Mouse (Mus musculus) CH12.LX (cell line): Measurements from ENCODE around the gene Suds3. TPM values are rescaled to one million over a fixed set of nuclear protein-coding genes. Genes with fewer than 3 reads are reported as not detected.

ENCODE experiments used
- DNase-seq: peaks from one replicate; pipeline ENCODE4 v3.0.0-alpha.2; 2013; ENCODE audit errors: extremely low read depth
- H3K27ac ChIP-seq: 2 replicates; pipeline ENCODE4 v1.5.1; 2012; ENCODE audit warnings: low read depth, mild to moderate bottlenecking, control low read depth, moderate library complexity; ENCODE audit not compliant: insufficient read depth
- H3K27me3 ChIP-seq: replicated peaks from 2 replicates; pipeline ENCODE3; 2012; ENCODE audit warnings: inconsistent platforms
- H3K36me3 ChIP-seq, 2 experiments: replicated peaks in 1 of 2; 2 replicates each; pipeline versions ENCODE3 to v1.6.1; 2012; ENCODE audit warnings: inconsistent platforms in 1 of 2, low read length in 1 of 2, mild to moderate bottlenecking in 1 of 2, mixed read lengths in 1 of 2, moderate library complexity in 1 of 2; ENCODE audit not compliant: control insufficient read depth in 1 of 2, insufficient read depth in 1 of 2
- H3K4me1 ChIP-seq, 2 experiments: 2 replicates each; pipeline ENCODE4 v1.6.1; 2012; ENCODE audit warnings: inconsistent platforms in 1 of 2, moderate library complexity in 1 of 2; ENCODE audit not compliant: insufficient read depth in 2 of 2, control insufficient read depth in 1 of 2
- H3K4me2 ChIP-seq: 2 replicates; pipeline ENCODE4 v1.6.1; 2012; ENCODE audit warnings: low read depth, mild to moderate bottlenecking, control low read depth; ENCODE audit not compliant: poor library complexity, insufficient read depth, severe bottlenecking
- H3K4me3 ChIP-seq, 3 experiments: fragments of 150-350 bp in 1 of 3; sonication (generic) in 1 of 3; replicated peaks in 1 of 3; 2 replicates each; pipeline versions ENCODE3 to v1.5.1; 2011 to 2012; ENCODE audit warnings: low read depth in 2 of 3, low read length in 2 of 3, mild to moderate bottlenecking in 2 of 3, moderate library complexity in 2 of 3, control low read depth in 1 of 3, improper control_type of control experiment in 1 of 3, inconsistent platforms in 1 of 3, mixed read lengths in 1 of 3; ENCODE audit not compliant: poor library complexity in 1 of 3
- H3K79me2 ChIP-seq: replicated peaks from 2 replicates; pipeline ENCODE4 v1.6.1; 2012; ENCODE audit warnings: mild to moderate bottlenecking, moderate library complexity; ENCODE audit not compliant: control insufficient read depth, poor library complexity, insufficient read depth, severe bottlenecking; ENCODE audit errors: extremely low read depth
- H3K9ac ChIP-seq: 2 replicates; pipeline ENCODE4 v1.6.1; 2012; ENCODE audit warnings: low read depth, mild to moderate bottlenecking, control low read depth, moderate library complexity; ENCODE audit not compliant: insufficient read depth
- H3K9me3 ChIP-seq: replicated peaks from 2 replicates; pipeline ENCODE3; 2012; ENCODE audit warnings: low read length, inconsistent platforms, mixed read lengths
- CHD2 ChIP-seq: IDR thresholded peaks from 2 replicates; pipeline ENCODE4 v1.6.1; 2011; ENCODE audit warnings: low read length, improper control_type of control experiment
- CTCF ChIP-seq, 2 experiments: IDR thresholded peaks in 1 of 2; conservative IDR thresholded peaks in 1 of 2; 2 replicates each; pipeline ENCODE4 v1.5.1; 2011 to 2012; ENCODE audit warnings: low read depth in 2 of 2, low read length in 2 of 2, improper control_type of control experiment in 1 of 2, inconsistent platforms in 1 of 2, mild to moderate bottlenecking in 1 of 2, moderate library complexity in 1 of 2
- EP300 ChIP-seq: IDR thresholded peaks from 2 replicates; pipeline ENCODE4 v1.6.1; 2011; ENCODE audit warnings: low read length, improper control_type of control experiment
- HCFC1 ChIP-seq: IDR thresholded peaks from 2 replicates; pipeline ENCODE4 v1.6.1; 2012; ENCODE audit warnings: low read depth, mild to moderate bottlenecking, inconsistent platforms, low read length, improper control_type of control experiment
- IRF4 ChIP-seq: IDR thresholded peaks from 2 replicates; pipeline ENCODE4 v1.6.1; 2014; ENCODE audit warnings: low read depth, mild to moderate bottlenecking, inconsistent platforms, low read length, improper control_type of control experiment
- JUN ChIP-seq: IDR thresholded peaks from 2 replicates; pipeline ENCODE4 v1.6.1; 2011; ENCODE audit warnings: low read depth, mild to moderate bottlenecking, low read length, improper control_type of control experiment, moderate library complexity; ENCODE audit not compliant: insufficient read depth
- KAT2A ChIP-seq: IDR thresholded peaks from 2 replicates; pipeline ENCODE4 v1.6.1; 2012; ENCODE audit warnings: low read length, improper control_type of control experiment, inconsistent platforms; ENCODE audit not compliant: insufficient replicate concordance
- MAFK ChIP-seq: IDR thresholded peaks from 2 replicates; pipeline ENCODE4 v1.6.1; 2011; ENCODE audit warnings: low read length, improper control_type of control experiment; ENCODE audit not compliant: insufficient replicate concordance
- MAX ChIP-seq: IDR thresholded peaks from 2 replicates; pipeline ENCODE4 v1.6.1; 2011; ENCODE audit warnings: low read length, improper control_type of control experiment
- MAZ ChIP-seq: IDR thresholded peaks from 2 replicates; pipeline ENCODE4 v1.6.1; 2012; ENCODE audit warnings: low read depth, mild to moderate bottlenecking, inconsistent platforms, low read length, improper control_type of control experiment, moderate library complexity
- MXI1 ChIP-seq: IDR thresholded peaks from 2 replicates; pipeline ENCODE4 v1.6.1; 2011; ENCODE audit warnings: mild to moderate bottlenecking, low read depth, low read length, improper control_type of control experiment
- MYC ChIP-seq: IDR thresholded peaks from 2 replicates; pipeline ENCODE4 v1.6.1; 2011; ENCODE audit warnings: low read depth, mild to moderate bottlenecking, improper control_type of control experiment, low read length
- NRF1 ChIP-seq: IDR thresholded peaks from 2 replicates; pipeline ENCODE4 v1.6.1; 2014; ENCODE audit warnings: low read depth, mild to moderate bottlenecking, inconsistent platforms, low read length, improper control_type of control experiment, moderate library complexity
- POLR2A ChIP-seq: IDR thresholded peaks from 2 replicates; pipeline ENCODE4 v1.6.1; 2011; ENCODE audit warnings: low read depth, mild to moderate bottlenecking, improper control_type of control experiment, low read length
- SIN3A ChIP-seq: IDR thresholded peaks from 2 replicates; pipeline ENCODE4 v1.6.1; 2012; ENCODE audit warnings: low read length, improper control_type of control experiment, inconsistent platforms
- USF1 ChIP-seq: IDR thresholded peaks from 2 replicates; pipeline ENCODE4 v1.6.1; 2014; ENCODE audit warnings: low read depth, mild to moderate bottlenecking, inconsistent platforms, low read length, improper control_type of control experiment
- USF2 ChIP-seq: conservative IDR thresholded peaks from 2 replicates; pipeline ENCODE4 v1.6.1; 2011; ENCODE audit warnings: low read depth, low read length, improper control_type of control experiment
- ZC3H11A ChIP-seq: IDR thresholded peaks from 2 replicates; pipeline ENCODE4 v1.6.1; 2012; ENCODE audit warnings: low read depth, mild to moderate bottlenecking, inconsistent platforms, low read length, improper control_type of control experiment
- ZMIZ1 ChIP-seq: IDR thresholded peaks from 2 replicates; pipeline ENCODE4 v1.6.1; 2012; ENCODE audit warnings: low read depth, mild to moderate bottlenecking, inconsistent platforms, low read length, improper control_type of control experiment
- dilution Hi-C: fragments of 300-500 bp; cut with MboI; formaldehyde crosslinking; loops from 2 replicates; pipeline ENCODE4 v1.14.3; 2020; ENCODE audit warnings: low sequenced_read_pairs; ENCODE audit not compliant: extremely low pct_unique_long_range_greater_than_20kb, extremely low pct_ligation_motif_present
- in situ Hi-C: fragments of 300-500 bp; cut with MboI; formaldehyde crosslinking; loops from 3 replicates; pipeline ENCODE4 v1.14.3; 2019; ENCODE audit warnings: low sequenced_read_pairs, low pct_ligation_motif_present, low pct_unique_long_range_greater_than_20kb, mixed read lengths
- polyA plus RNA-seq: library from polyadenylated mRNA; unstranded; fragments of >175 nt; gene quantifications from 2 replicates; pipeline ENCODE4 v1.2.1, GENCODE M21; 2012; ENCODE audit warnings: low read depth; ENCODE audit not compliant: insufficient read length
- total RNA-seq, 2 experiments: library from RNA; depleted of rRNA; stranded (reverse); fragments of 300-350 nt in 1 of 2; fragments of >200 nt in 1 of 2; gene quantifications; 2 replicates each; pipeline ENCODE4 v1.2.3; 2012 to 2014

Suds3 gene
- total and polyA plus RNA-seq, 3 experiments = 54.2 to 103 (median 68.1) TPM

DNA sequence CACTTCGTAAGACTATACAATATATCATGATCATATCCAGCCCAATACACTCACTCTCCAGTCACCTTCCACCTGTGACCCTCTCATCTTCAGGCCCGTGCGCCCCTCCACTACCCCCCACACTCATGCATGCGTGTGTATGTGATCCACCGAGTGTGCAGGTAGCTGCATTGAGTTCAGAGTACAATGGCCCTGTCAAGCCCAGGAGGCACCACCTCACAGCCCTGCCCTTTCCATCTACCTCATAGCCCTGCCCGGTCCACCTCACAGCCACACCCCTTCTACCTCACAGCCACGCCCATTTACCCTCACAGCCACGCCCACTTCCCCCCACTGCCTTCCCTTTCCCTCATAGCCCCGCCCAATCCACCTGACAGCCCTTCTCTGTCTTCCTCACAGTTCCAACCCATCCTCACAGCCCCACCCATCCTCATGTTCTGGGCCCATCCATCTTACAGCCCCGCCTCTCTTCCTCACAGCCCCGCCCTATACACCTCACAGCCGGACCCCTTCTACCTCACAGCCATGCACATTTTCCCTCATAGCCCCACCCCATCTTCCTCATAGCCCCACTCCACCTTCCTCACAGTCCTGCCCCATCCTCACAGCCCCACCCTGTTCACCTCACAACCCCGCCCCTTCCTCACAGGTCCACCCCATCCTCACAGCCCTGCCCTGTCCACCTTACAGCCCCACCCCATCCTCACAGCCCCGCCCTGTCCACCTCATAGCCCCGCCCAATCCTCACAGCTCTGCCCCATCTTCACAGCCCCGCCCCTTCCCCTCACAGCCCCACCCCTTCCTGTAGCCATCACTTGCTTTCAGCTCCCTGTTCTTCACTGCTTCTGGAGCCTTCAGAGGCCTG, 9.8 kb upstream of the Suds3 start:
- H3K9ac ChIP-seq = no peak overlapping the region
- H3K4me3 ChIP-seq = no peak overlapping the region
- peaks cover 0 to 7% of the 10 kb centered on the region in 2 experiments for H3K36me3 ChIP-seq
- no peaks in the 10 kb centered on the region for H3K9me3 ChIP-seq
- DNase-seq = no peak
- no peaks in the 10 kb centered on the region for H3K79me2 ChIP-seq
- H3K27ac ChIP-seq = no peak overlapping the region
- peaks cover 4% of the 10 kb centered on the region for H3K27me3 ChIP-seq
- H3K4me2 ChIP-seq = no peak overlapping the region
- peaks cover 5 to 16% of the 10 kb centered on the region in 2 experiments for H3K4me1 ChIP-seq
- dilution Hi-C loops (no loop called here), in situ Hi-C loops (no loop called here)
- TF ChIP-seq MAX (no peak), ZMIZ1 (no peak), EP300 (no peak), MAFK (no peak), CHD2 (no peak), MXI1 (no peak), MYC (no peak), KAT2A (no peak), USF1 (no peak), SIN3A (no peak), HCFC1 (no peak), NRF1 (no peak)

DNA sequence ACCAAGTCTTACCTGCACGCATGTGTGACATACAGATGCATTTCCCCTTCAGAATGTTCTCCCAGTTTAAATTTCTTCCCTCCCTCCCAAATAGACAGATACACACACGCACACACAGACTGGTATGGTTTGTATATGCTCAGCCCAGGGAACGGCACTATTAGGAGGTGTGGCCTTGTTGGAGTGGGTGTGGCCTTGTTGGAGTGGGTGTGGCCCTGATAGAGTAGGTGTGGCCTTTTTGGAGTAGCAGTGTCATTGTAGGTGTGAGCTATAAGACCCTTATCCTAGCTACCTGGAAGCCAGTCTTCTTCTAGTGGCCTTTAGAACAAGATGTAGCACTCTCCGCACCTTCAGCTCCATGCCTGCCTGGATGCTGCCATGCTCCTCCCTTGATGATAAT, 7.9 kb upstream of the Suds3 start:
- Histone ChIP-seq H3K79me2 (no peaks in the 10 kb centered on the region), H3K27me3 (peaks cover 6% of the 10 kb centered on the region), H3K9ac (no peak overlapping the region), H3K4me3 (no peak overlapping the region), H3K9me3 (no peaks in the 10 kb centered on the region), H3K36me3 (peaks cover 0 to 3% of the 10 kb centered on the region in 2 experiments), H3K4me1 (peaks cover 0 to 23% of the 10 kb centered on the region in 2 experiments; a peak in 2 of 4 replicates), H3K27ac (no peak overlapping the region), H3K4me2 (no peak overlapping the region)
- dilution Hi-C loops (no loop called here), in situ Hi-C loops (no loop called here)
- DNase-seq = no peak
- no peak for TF ChIP-seq USF1
- TF ChIP-seq ZC3H11A = no peak
- no peak for TF ChIP-seq EP300
- TF ChIP-seq CTCF (conservative IDR thresholded peaks at IDR 0.05 in 1 of 2, IDR thresholded peaks at IDR 0.05 in 1 of 2; ENCODE audit: low read depth in 2 of 2, low read length in 2 of 2) = no peak
- no peak for TF ChIP-seq SIN3A
- no peak for TF ChIP-seq JUN
- TF ChIP-seq POLR2A = no peak
- no peak for TF ChIP-seq CHD2
- TF ChIP-seq USF2 = no peak
- TF ChIP-seq IRF4 = no peak
- TF ChIP-seq MAZ = no peak
